Mouse (Mus musculus) embryonic facial prominence, embryonic 13.5 days (tissue): Measurements from ENCODE around the gene Synj2. TPM values are rescaled to one million over a fixed set of nuclear protein-coding genes. Genes with fewer than 3 reads are reported as not detected.

ENCODE experiments used
- ATAC-seq: fragments of 200-750 bp; cut with Nextera tagmentation; 2 replicates; pipeline ENCODE4 v1.8.0; 2017; ENCODE audit warnings: low read depth; ENCODE audit not compliant: insufficient number of reproducible peaks, insufficient read depth, low FRiP score, low TSS enrichment
- H3K27ac ChIP-seq: fragments of 300-500 bp; sonication (generic); 2 replicates; pipeline ENCODE4 v1.5.1; 2015; ENCODE audit warnings: moderate library complexity, mild to moderate bottlenecking, inconsistent platforms
- H3K27me3 ChIP-seq: fragments of 300-500 bp; sonication (generic); 2 replicates; pipeline ENCODE4 v1.6.1; 2015; ENCODE audit warnings: mild to moderate bottlenecking, inconsistent platforms
- H3K36me3 ChIP-seq: fragments of 300-500 bp; sonication (generic); 2 replicates; pipeline ENCODE4 v1.6.1; 2015; ENCODE audit warnings: mild to moderate bottlenecking, inconsistent platforms
- H3K4me1 ChIP-seq: fragments of 300-500 bp; sonication (generic); 2 replicates; pipeline ENCODE4 v1.6.1; 2015; ENCODE audit warnings: inconsistent platforms
- H3K4me2 ChIP-seq: fragments of 300-500 bp; sonication (generic); 2 replicates; pipeline ENCODE4 v1.6.1; 2015; ENCODE audit warnings: moderate library complexity, mild to moderate bottlenecking, inconsistent platforms
- H3K4me3 ChIP-seq: fragments of 300-500 bp; sonication (generic); 2 replicates; pipeline ENCODE4 v1.5.1; 2015; ENCODE audit warnings: mild to moderate bottlenecking, inconsistent platforms
- H3K9ac ChIP-seq: fragments of 300-500 bp; sonication (generic); 2 replicates; pipeline ENCODE4 v1.6.1; 2015; ENCODE audit warnings: mild to moderate bottlenecking, inconsistent platforms
- H3K9me3 ChIP-seq: fragments of 300-500 bp; sonication (generic); 2 replicates; pipeline ENCODE4 v1.6.1; 2016; ENCODE audit warnings: inconsistent platforms
- WGBS: fragments of 180-500 bp; shearing (Covaris S2); methylation state at CpG from one replicate; pipeline ENCODE4 v1.1.7; 2015; ENCODE audit warnings: mixed read lengths; 5-methylcytosine and 5-hydroxymethylcytosine counted together
- polyA plus RNA-seq: library from polyadenylated mRNA; unstranded; fragments of >200 nt; fragmentation: Nextera tagmentation; extraction: Ambion mirVana; gene quantifications from 2 replicates; pipeline ENCODE4 v1.2.1, GENCODE M21; 2015

The Synj2 gene
- polyA plus RNA-seq, 1 experiment from 2014 or later: 2.9 TPM

GRCm38 (mm10) chr17:5909681-5910080, 31.4 kb upstream of the Synj2 start:
- no peak for ATAC-seq
- no peaks in the 10 kb centered on the region for H3K9me3 ChIP-seq
- no peak overlapping the region for H3K27ac ChIP-seq
- H3K9ac ChIP-seq: no peak overlapping the region
- H3K27me3 ChIP-seq: no peaks in the 10 kb centered on the region
- peaks cover 5% of the 10 kb centered on the region; the same call in 1 of the 2 replicates for H3K4me1 ChIP-seq
- H3K4me3 ChIP-seq: no peak overlapping the region
- H3K4me2 ChIP-seq: no peak overlapping the region
- peaks cover 47% of the 10 kb centered on the region for H3K36me3 ChIP-seq
- WGBS: 91% methylated on average over 4 of the region's 4 CpGs

- Histone ChIP-seq H3K4me3 (no peak overlapping the region), H3K9me3 (no peaks in the 10 kb centered on the region), H3K4me2 (no peak overlapping the region), H3K9ac (no peak overlapping the region), H3K27ac (no peak overlapping the region), H3K36me3 (peaks cover 41% of the 10 kb centered on the region), H3K27me3 (no peaks in the 10 kb centered on the region), H3K4me1 (peaks cover 5% of the 10 kb centered on the region; the same call in 1 of the 2 replicates)
- ATAC-seq: no peak
- 67% methylated on average over 12 of the region's 12 CpGs for WGBS
Measured at GRCm38 (mm10) chr17:5911591-5911990, 29.5 kb upstream of the Synj2 start.

- H3K27ac ChIP-seq: no peak overlapping the region
- H3K27me3 ChIP-seq: no peaks in the 10 kb centered on the region
- H3K9me3 ChIP-seq: no peaks in the 10 kb centered on the region
- 56% methylated on average over 4 of the region's 4 CpGs for WGBS
- H3K9ac ChIP-seq: no peak overlapping the region
- H3K4me3 ChIP-seq: no peak overlapping the region
- H3K4me1 ChIP-seq: peaks cover 5% of the 10 kb centered on the region; the same call in 1 of the 2 replicates
- ATAC-seq: no peak
- peaks cover 34% of the 10 kb centered on the region for H3K36me3 ChIP-seq
- H3K4me2 ChIP-seq: no peak overlapping the region
Measured at GRCm38 (mm10) chr17:5912797-5913196, 28.3 kb upstream of the Synj2 start.

- no peak for ATAC-seq
- Histone ChIP-seq H3K4me1 (peaks cover 5% of the 10 kb centered on the region; the same call in 1 of the 2 replicates), H3K27me3 (no peaks in the 10 kb centered on the region), H3K4me3 (no peak overlapping the region), H3K27ac (no peak overlapping the region), H3K4me2 (no peak overlapping the region), H3K9me3 (no peaks in the 10 kb centered on the region), H3K36me3 (peaks cover 43% of the 10 kb centered on the region), H3K9ac (no peak overlapping the region)
- 75% methylated on average over 5 of the region's 5 CpGs for WGBS
Measured at GRCm38 (mm10) chr17:5914217-5914616, 26.9 kb upstream of the Synj2 start.

- WGBS: 92% methylated on average over 8 of the region's 8 CpGs
- Histone ChIP-seq H3K9ac (no peak overlapping the region), H3K27me3 (no peaks in the 10 kb centered on the region), H3K27ac (no peak overlapping the region), H3K4me1 (no peaks in the 10 kb centered on the region), H3K4me3 (no peak overlapping the region), H3K4me2 (no peak overlapping the region), H3K36me3 (peaks cover 76% of the 10 kb centered on the region), H3K9me3 (no peaks in the 10 kb centered on the region)
- ATAC-seq: no peak
Measured at GRCm38 (mm10) chr17:5921954-5922353, 19.1 kb upstream of the Synj2 start.

- Histone ChIP-seq H3K4me1 (no peaks in the 10 kb centered on the region), H3K27me3 (no peaks in the 10 kb centered on the region), H3K4me3 (no peak overlapping the region), H3K27ac (no peak overlapping the region), H3K9ac (no peak overlapping the region), H3K36me3 (peaks cover 79% of the 10 kb centered on the region), H3K9me3 (no peaks in the 10 kb centered on the region), H3K4me2 (no peak overlapping the region)
- no peak for ATAC-seq
- WGBS: 69% methylated on average over 9 of the region's 9 CpGs
Measured at GRCm38 (mm10) chr17:5923281-5923680, 17.8 kb upstream of the Synj2 start.

GRCm38 (mm10) chr17:5924238-5924637, 16.8 kb upstream of the Synj2 start:
- Histone ChIP-seq H3K27ac (no peak overlapping the region), H3K36me3 (peaks cover 75% of the 10 kb centered on the region), H3K4me2 (no peak overlapping the region), H3K4me1 (no peaks in the 10 kb centered on the region), H3K27me3 (no peaks in the 10 kb centered on the region), H3K9ac (no peak overlapping the region), H3K4me3 (no peak overlapping the region), H3K9me3 (no peaks in the 10 kb centered on the region)
- ATAC-seq: no peak
- WGBS: 74% methylated on average over 8 of the region's 8 CpGs

- Histone ChIP-seq H3K9me3 (no peaks in the 10 kb centered on the region), H3K36me3 (peaks cover 67% of the 10 kb centered on the region)
- WGBS: 87% methylated on average over 7 of the region's 7 CpGs
Measured at GRCm38 (mm10) chr17:5926710-5927109, 14.4 kb upstream of the Synj2 start.

GRCm38 (mm10) chr17:5929031-5929430, 12.0 kb upstream of the Synj2 start:
- WGBS: 81% methylated on average over 6 of the region's 6 CpGs
- H3K4me3 ChIP-seq: no peak overlapping the region
- no peak overlapping the region for H3K9ac ChIP-seq
- ATAC-seq: no peak
- H3K4me1 ChIP-seq: no peaks in the 10 kb centered on the region
- no peak overlapping the region for H3K4me2 ChIP-seq
- peaks cover 60% of the 10 kb centered on the region for H3K36me3 ChIP-seq
- H3K9me3 ChIP-seq: no peaks in the 10 kb centered on the region
- H3K27ac ChIP-seq: no peak overlapping the region
- H3K27me3 ChIP-seq: no peaks in the 10 kb centered on the region

More at GRCm38 (mm10) chr17:5926710-5927109, 14.4 kb upstream of the Synj2 start:
- Histone ChIP-seq H3K27me3 (no peaks in the 10 kb centered on the region), H3K4me2 (no peak overlapping the region), H3K9ac (no peak overlapping the region), H3K4me1 (no peaks in the 10 kb centered on the region), H3K4me3 (no peak overlapping the region), H3K27ac (no peak overlapping the region)
- ATAC-seq: no peak

GRCm38 (mm10) chr17:5932161-5932560, 8.9 kb upstream of the Synj2 start:
- Histone ChIP-seq H3K36me3 (peaks cover 32% of the 10 kb centered on the region), H3K9ac (no peak overlapping the region), H3K27me3 (no peaks in the 10 kb centered on the region), H3K4me2 (no peak overlapping the region), H3K9me3 (no peaks in the 10 kb centered on the region), H3K4me3 (no peak overlapping the region), H3K4me1 (peaks cover 11% of the 10 kb centered on the region), H3K27ac (no peak overlapping the region)
- no peak for ATAC-seq
- WGBS: 74% methylated on average over 5 of the region's 5 CpGs

- Histone ChIP-seq H3K27ac (no peak overlapping the region), H3K9ac (peak overlapping the region; percentile 69)
Measured at GRCm38 (mm10) chr17:5934554-5935324, 6.3 kb upstream of the Synj2 start.

GRCm38 (mm10) chr17:5935680-5936079, 5.4 kb upstream of the Synj2 start:
- WGBS: 27% methylated on average over 3 of the region's 3 CpGs
- Histone ChIP-seq H3K27me3 (peaks cover 14% of the 10 kb centered on the region), H3K4me1 (peaks cover 14% of the 10 kb centered on the region), H3K9ac (no peak overlapping the region), H3K4me3 (no peak overlapping the region), H3K4me2 (no peak overlapping the region), H3K27ac (no peak overlapping the region), H3K9me3 (no peaks in the 10 kb centered on the region), H3K36me3 (peaks cover 6% of the 10 kb centered on the region)
- ATAC-seq: no peak

More at GRCm38 (mm10) chr17:5934554-5935324, 6.3 kb upstream of the Synj2 start:
- 3% methylated on average over 30 of the region's 30 CpGs for WGBS
- Histone ChIP-seq H3K9me3 (no peaks in the 10 kb centered on the region), H3K4me2 (peak overlapping the region; percentile 73), H3K27me3 (peaks cover 7% of the 10 kb centered on the region; the same call in 1 of the 2 replicates), H3K36me3 (peaks cover 12% of the 10 kb centered on the region), H3K4me1 (peaks cover 11% of the 10 kb centered on the region), H3K4me3 (peak overlapping the region; percentile 37)
- peak; percentile 60; the same call in 1 of the 2 replicates for ATAC-seq
